ENCODE assay signal across 9 mouse cellular contexts in genomic region chr17:56305826-56306225, GRCm38 (mm10). TPM values are rescaled to one million over a fixed set of nuclear protein-coding genes. Genes with fewer than 3 reads are reported as not detected.
DNase-seq lines count a peak whose midpoint lies in the region; ATAC-seq and TF ChIP-seq lines count a peak whose summit lies in the region.
"Had no signal": no experiment of that assay in that cellular context is flagged by ENCODE, and none has a peak within 500 bp of the region (broad histone marks: within the 10 kb centered on the region; RNA-seq: fewer than 3 reads in every experiment).

No protein-coding gene starts in this region.

- H3K27me3 ChIP-seq in heart, embryonic 10.5 days (ENCODE audit: insufficient read depth, poor library complexity, severe bottlenecking): no peaks in the 10 kb centered on the region
- H3K27me3 ChIP-seq in G1E (ENCODE audit: insufficient read depth, low read length): no peaks in the 10 kb centered on the region
- no peaks in the 10 kb centered on the region for H3K27me3 ChIP-seq in liver, embryonic 11.5 days (replicated peaks; ENCODE audit: control insufficient read depth, insufficient read depth, low read length)

- H3K4me1 ChIP-seq in heart, embryonic 10.5 days: peaks cover 50% of the 10 kb centered on the region
- peaks cover 80% of the 10 kb centered on the region for H3K4me1 ChIP-seq in G1E (ENCODE audit: insufficient read depth, low read depth, low read length)
- peaks cover 35% of the 10 kb centered on the region for H3K4me1 ChIP-seq in liver, embryonic 11.5 days (replicated peaks; ENCODE audit: control insufficient read depth, insufficient read depth, low read length)

- no peaks in the 10 kb centered on the region for H3K9me3 ChIP-seq in heart, embryonic 10.5 days
- H3K9me3 ChIP-seq in G1E (replicated peaks): no peaks in the 10 kb centered on the region
- H3K9me3 ChIP-seq in liver, embryonic 11.5 days (ENCODE audit: control insufficient read depth, low read length): no peaks in the 10 kb centered on the region

- H3K4me3 ChIP-seq in heart, embryonic 10.5 days: peak overlapping the region; percentile 82
- peak overlapping the region; percentile 84; the same call in 1 of the 2 replicates for H3K4me3 ChIP-seq in G1E (ENCODE audit: low read depth, low read length)
- H3K4me3 ChIP-seq in liver, embryonic 11.5 days (ENCODE audit: low read depth, low read length): peak overlapping the region; percentile 90

- peak overlapping the region; percentile 92 for H3K4me2 ChIP-seq in liver, embryonic 11.5 days

- peak overlapping the region; percentile 98 for H3K9ac ChIP-seq in liver, embryonic 11.5 days (ENCODE audit: low read depth, low read length)

- H3K27ac ChIP-seq in heart, embryonic 10.5 days: peak overlapping the region; percentile 88; the same call in 1 of the 2 replicates
- H3K27ac ChIP-seq in liver, embryonic 11.5 days (ENCODE audit: low read depth, low read length): no peak overlapping the region

- ATAC-seq in G1E (ENCODE audit: extremely low read depth, insufficient number of reproducible peaks, low FRiP score, poor library complexity, severe bottlenecking): no peak
- ATAC-seq in liver, embryonic 11.5 days (replicated peaks; ENCODE audit: low FRiP score): no peak

- WGBS in heart, embryonic 10.5 days: 74% methylated on average over 8 of the region's 8 CpGs
- 74% methylated on average over 8 of the region's 8 CpGs for WGBS in liver, embryonic 11.5 days

- no peak for TF ChIP-seq CTCF in G1E (IDR thresholded peaks at IDR 0.05; ENCODE audit: low read depth, low read length)

- peaks cover 59% of the 10 kb centered on the region for H3K36me3 ChIP-seq in heart, embryonic 10.5 days
- peaks cover 64% of the 10 kb centered on the region for H3K36me3 ChIP-seq in G1E (replicated peaks)
- H3K36me3 ChIP-seq in liver, embryonic 11.5 days (ENCODE audit: control insufficient read depth, insufficient read depth, low read length): peaks cover 55% of the 10 kb centered on the region

- DNase-seq in heart, embryonic 10.5 days (ENCODE audit: low spot score): no peak
- no peak for DNase-seq in heart, adult 11 months
- DNase-seq in G1E (ENCODE audit: low spot score): no peak
- DNase-seq in heart, postnatal 4 days: peak; percentile 60
- no peak for DNase-seq in liver, embryonic 11.5 days (ENCODE audit: low spot score)
- peak; percentile 71 for DNase-seq in thymus, postnatal 4 days
- DNase-seq in adipocyte (ENCODE audit: low spot score): no peak
- DNase-seq in frontal cortex, postnatal 10 days (ENCODE audit: low spot score in 2 of 2): no peak

RNA-seq across cellular contexts. Expression of gene Uhrf1, which starts 2.7 kb away (rescaled TPM):
- polyA plus RNA-seq in heart, embryonic 10.5 days (2016; fragmentation: Nextera tagmentation; extraction: Ambion mirVana): 136 and 163 TPM in 2 replicates
- total RNA-seq in G1E (2014; fragmentation: Nextera tagmentation) (108 and 118 TPM in 2 replicates), G1E (2017) (173 and 186 TPM in 2 replicates)
- 193 and 196 TPM in 2 replicates for polyA plus RNA-seq in G1E (2012)
- 10 to 100 TPM; 71.8 to 76.7 TPM for total RNA-seq in heart, postnatal 4 days (2021)
- 172 and 182 TPM in 2 replicates for polyA plus RNA-seq in liver, embryonic 11.5 days (2014; fragmentation: Nextera tagmentation; extraction: Ambion mirVana)

RNA-seq across cellular contexts. Expression of gene Arrdc5, which starts 5.7 kb away (rescaled TPM):
- not detected in 2 replicates for polyA plus RNA-seq in heart, embryonic 10.5 days (2016; fragmentation: Nextera tagmentation; extraction: Ambion mirVana)
- not detected in 2 replicates for total RNA-seq in G1E (2014; fragmentation: Nextera tagmentation)
- not detected in 2 replicates for total RNA-seq in G1E (2017)
- polyA plus RNA-seq in G1E (2012): not detected in 2 replicates
- total RNA-seq in heart, postnatal 4 days (2021): not detected
- polyA plus RNA-seq in liver, embryonic 11.5 days (2014; fragmentation: Nextera tagmentation; extraction: Ambion mirVana): not detected in 2 replicates
- polyA plus RNA-seq: large intestine, adult 2 months had no signal

RNA-seq across cellular contexts. Expression of gene Plin3, which starts 13.2 kb away (rescaled TPM):
- polyA plus RNA-seq in heart, embryonic 10.5 days (2016; fragmentation: Nextera tagmentation; extraction: Ambion mirVana): 81.7 and 93.2 TPM in 2 replicates
- 8.1 and 12.3 TPM in 2 replicates for total RNA-seq in G1E (2014; fragmentation: Nextera tagmentation)
- total RNA-seq in G1E (2017): 55.9 and 64.1 TPM in 2 replicates
- 12.2 and 12.7 TPM in 2 replicates for polyA plus RNA-seq in G1E (2012)
- total RNA-seq in heart, postnatal 4 days (2021): 10 to 100 TPM; 56.3 to 65.7 TPM
- polyA plus RNA-seq in liver, embryonic 11.5 days (2014; fragmentation: Nextera tagmentation; extraction: Ambion mirVana): 48.4 and 53.7 TPM in 2 replicates

RNA-seq across cellular contexts. Expression of gene Kdm4b, which starts 20.0 kb away (rescaled TPM):
- 34.6 and 35.6 TPM in 2 replicates for polyA plus RNA-seq in heart, embryonic 10.5 days (2016; fragmentation: Nextera tagmentation; extraction: Ambion mirVana)
- total RNA-seq in G1E (2014; fragmentation: Nextera tagmentation): 28.3 and 35.1 TPM in 2 replicates
- 21.5 and 24.6 TPM in 2 replicates for total RNA-seq in G1E (2017)
- 31.1 and 32.3 TPM in 2 replicates for polyA plus RNA-seq in G1E (2012)
- total RNA-seq in heart, postnatal 4 days (2021): 10 to 100 TPM; 38.9 to 40.5 TPM
- polyA plus RNA-seq in liver, embryonic 11.5 days (2014; fragmentation: Nextera tagmentation; extraction: Ambion mirVana): 21.7 and 24.3 TPM in 2 replicates

RNA-seq across cellular contexts. Expression of gene Ticam1, which starts 29.2 kb away (rescaled TPM):
- polyA plus RNA-seq in heart, embryonic 10.5 days (2016; fragmentation: Nextera tagmentation; extraction: Ambion mirVana): 6.8 and 9.5 TPM in 2 replicates
- 15.2 and 16.2 TPM in 2 replicates for total RNA-seq in G1E (2014; fragmentation: Nextera tagmentation)
- 4.9 and 5.7 TPM in 2 replicates for total RNA-seq in G1E (2017)
- 7.4 and 8.1 TPM in 2 replicates for polyA plus RNA-seq in G1E (2012)
- 10 to 100 TPM; 10.3 to 10.8 TPM for total RNA-seq in heart, postnatal 4 days (2021)
- polyA plus RNA-seq in liver, embryonic 11.5 days (2014; fragmentation: Nextera tagmentation; extraction: Ambion mirVana): 5.8 and 6.2 TPM in 2 replicates

Comparison
In these comparisons a context has a peak if more than half of its experiments do, and no peak if none do; other contexts are left out.
1. DNase-seq: peak in heart, postnatal 4 days (single experiment) and thymus, postnatal 4 days (single experiment); none in heart, embryonic 10.5 days (single experiment), heart, adult 11 months (single experiment), G1E (single experiment), liver, embryonic 11.5 days (single experiment), adipocyte (single experiment) and frontal cortex, postnatal 10 days (0 of 2).
2. Peak in every context shown above with its lines, with median percentiles within 50 percentile points of each other: H3K4me3 ChIP-seq.